Mouse (Mus musculus): ENCODE measurements at regions not wholly inside any gene's neighbourhood (a gene's known extent, or its start where the extent isn't known, plus 50 kb on each side); places are given as distances from the start of the nearest gene placed in this dataset.

- 56% methylated on average over 1 of the region's 1 CpGs for WGBS (ENCODE audit: insufficient replicate concordance)
- no peaks in the 10 kb centered on the region for H3K36me3 ChIP-seq (replicated peaks; ENCODE audit: insufficient read depth, low read length)
- no peaks in the 10 kb centered on the region for H3K9me3 ChIP-seq (ENCODE audit: low read length)
- TF ChIP-seq CTCF (IDR thresholded peaks at IDR 0.05; ENCODE audit: low read depth): no peak
- no peak for TF ChIP-seq EP300 (IDR thresholded peaks at IDR 0.05; ENCODE audit: low read depth)
- DNase-seq (no peak), ATAC-seq (no peak)
- no peak overlapping the region for H3K27ac ChIP-seq (ENCODE audit: low read depth)
- no peaks in the 10 kb centered on the region for H3K27me3 ChIP-seq (ENCODE audit: insufficient read depth, low read length)
- no peak overlapping the region for H3K4me2 ChIP-seq (ENCODE audit: low read depth, low read length)
- H3K4me3 ChIP-seq (ENCODE audit: low read depth, low read length): no peak overlapping the region
- no peaks in the 10 kb centered on the region for H3K4me1 ChIP-seq (ENCODE audit: insufficient read depth)
- no peak overlapping the region for H3K9ac ChIP-seq (replicated peaks)
These were observed 361.6 kb upstream of the Sptlc3 start for GRCm38 (mm10) chr2:139132121-139132520.

- H3K27ac ChIP-seq (ENCODE audit: low read depth): no peak overlapping the region
- H3K36me3 ChIP-seq (replicated peaks; ENCODE audit: insufficient read depth, low read length): no peaks in the 10 kb centered on the region
- no peak overlapping the region for H3K4me3 ChIP-seq (ENCODE audit: low read depth, low read length)
- no peaks in the 10 kb centered on the region; the same call in 1 of the 2 replicates for H3K9me3 ChIP-seq (ENCODE audit: low read length)
- DNase-seq: no peak
- no peak overlapping the region for H3K4me2 ChIP-seq (ENCODE audit: low read depth, low read length)
- H3K27me3 ChIP-seq (ENCODE audit: insufficient read depth, low read length): no peaks in the 10 kb centered on the region
- TF ChIP-seq EP300 (IDR thresholded peaks at IDR 0.05; ENCODE audit: low read depth) (no peak), CTCF (IDR thresholded peaks at IDR 0.05; ENCODE audit: low read depth) (no peak)
- 62% methylated on average over 1 of the region's 1 CpGs for WGBS (ENCODE audit: insufficient replicate concordance)
- ATAC-seq: no peak
- no peak overlapping the region for H3K9ac ChIP-seq (replicated peaks)
- H3K4me1 ChIP-seq (ENCODE audit: insufficient read depth): no peaks in the 10 kb centered on the region
These were observed 346.7 kb upstream of the Sptlc3 start for GRCm38 (mm10) chr2:139147004-139147403.

GRCm38 (mm10) chr2:139179641-139180040, 314.1 kb upstream of the Sptlc3 start:
- no peak for ATAC-seq
- Histone ChIP-seq H3K4me3 (ENCODE audit: low read depth, low read length) (no peak overlapping the region), H3K4me1 (ENCODE audit: insufficient read depth) (no peaks in the 10 kb centered on the region), H3K9me3 (ENCODE audit: low read length) (no peaks in the 10 kb centered on the region; the same call in 1 of the 2 replicates), H3K36me3 (replicated peaks; ENCODE audit: insufficient read depth, low read length) (no peaks in the 10 kb centered on the region), H3K27ac (ENCODE audit: low read depth) (no peak overlapping the region), H3K27me3 (ENCODE audit: insufficient read depth, low read length) (no peaks in the 10 kb centered on the region), H3K9ac (replicated peaks) (no peak overlapping the region), H3K4me2 (ENCODE audit: low read depth, low read length) (no peak overlapping the region)
- no peak for DNase-seq
- no peak for TF ChIP-seq EP300 (IDR thresholded peaks at IDR 0.05; ENCODE audit: low read depth)
- no peak for TF ChIP-seq CTCF (IDR thresholded peaks at IDR 0.05; ENCODE audit: low read depth)
- 73% methylated on average over 2 of the region's 2 CpGs for WGBS (ENCODE audit: insufficient replicate concordance)

GRCm38 (mm10) chr2:139198281-139198680, 295.4 kb upstream of the Sptlc3 start:
- no peaks in the 10 kb centered on the region for H3K9me3 ChIP-seq (ENCODE audit: low read length)
- WGBS (ENCODE audit: insufficient replicate concordance): 56% methylated on average over 2 of the region's 2 CpGs
- no peak overlapping the region for H3K4me2 ChIP-seq (ENCODE audit: low read depth, low read length)
- H3K4me1 ChIP-seq (ENCODE audit: insufficient read depth): no peaks in the 10 kb centered on the region
- H3K36me3 ChIP-seq (replicated peaks; ENCODE audit: insufficient read depth, low read length): no peaks in the 10 kb centered on the region
- no peak overlapping the region for H3K27ac ChIP-seq (ENCODE audit: low read depth)
- H3K4me3 ChIP-seq (ENCODE audit: low read depth, low read length): no peak overlapping the region
- DNase-seq (no peak), ATAC-seq (no peak)
- H3K9ac ChIP-seq (replicated peaks): no peak overlapping the region
- H3K27me3 ChIP-seq (ENCODE audit: insufficient read depth, low read length): no peaks in the 10 kb centered on the region
- TF ChIP-seq EP300 (IDR thresholded peaks at IDR 0.05; ENCODE audit: low read depth) (no peak), CTCF (IDR thresholded peaks at IDR 0.05; ENCODE audit: low read depth) (no peak)

GRCm38 (mm10) chr2:139207649-139208048, 286.1 kb upstream of the Sptlc3 start:
- DNase-seq (no peak), ATAC-seq (no peak)
- Histone ChIP-seq H3K27ac (ENCODE audit: low read depth) (no peak overlapping the region), H3K9ac (replicated peaks) (no peak overlapping the region), H3K4me2 (ENCODE audit: low read depth, low read length) (no peak overlapping the region), H3K9me3 (ENCODE audit: low read length) (no peaks in the 10 kb centered on the region), H3K4me3 (ENCODE audit: low read depth, low read length) (no peak overlapping the region), H3K4me1 (ENCODE audit: insufficient read depth) (no peaks in the 10 kb centered on the region), H3K27me3 (ENCODE audit: insufficient read depth, low read length) (no peaks in the 10 kb centered on the region), H3K36me3 (replicated peaks; ENCODE audit: insufficient read depth, low read length) (no peaks in the 10 kb centered on the region)
- 32% methylated on average over 1 of the region's 1 CpGs for WGBS (ENCODE audit: insufficient replicate concordance)
- TF ChIP-seq CTCF (IDR thresholded peaks at IDR 0.05; ENCODE audit: low read depth) (no peak), EP300 (IDR thresholded peaks at IDR 0.05; ENCODE audit: low read depth) (no peak)

- Histone ChIP-seq H3K27me3 (ENCODE audit: insufficient read depth, low read length) (no peaks in the 10 kb centered on the region), H3K4me3 (ENCODE audit: low read depth, low read length) (no peak overlapping the region), H3K4me1 (ENCODE audit: insufficient read depth) (no peaks in the 10 kb centered on the region), H3K9ac (replicated peaks) (no peak overlapping the region), H3K4me2 (ENCODE audit: low read depth, low read length) (no peak overlapping the region), H3K36me3 (replicated peaks; ENCODE audit: insufficient read depth, low read length) (no peaks in the 10 kb centered on the region), H3K9me3 (ENCODE audit: low read length) (no peaks in the 10 kb centered on the region), H3K27ac (ENCODE audit: low read depth) (no peak overlapping the region)
- ATAC-seq (no peak), DNase-seq (no peak)
- TF ChIP-seq CTCF (IDR thresholded peaks at IDR 0.05; ENCODE audit: low read depth): no peak
- no peak for TF ChIP-seq EP300 (IDR thresholded peaks at IDR 0.05; ENCODE audit: low read depth)
- WGBS (ENCODE audit: insufficient replicate concordance): 53% methylated on average over 9 of the region's 9 CpGs
These were observed 272.8 kb upstream of the Sptlc3 start for GRCm38 (mm10) chr2:139220757-139221400.

All from liver, postnatal 0 days (tissue).